Mouse (Mus musculus) E14TG2a.4 (cell line): ENCODE data around the gene 1700024P04Rik.

ENCODE experiments used
- CTCF ChIP-seq: conservative IDR thresholded peaks from 2 replicates; pipeline ENCODE4 v1.5.1; 2014; ENCODE audit warnings: low read length
- POU5F1 ChIP-seq: IDR thresholded peaks from 2 replicates; pipeline ENCODE4 v1.6.1; 2014; ENCODE audit warnings: low read length, borderline replicate concordance

GRCm38 (mm10) chr13:99031223-99032216, 47.2 kb upstream of the 1700024P04Rik start:
- TF ChIP-seq CTCF (no peak), POU5F1 (no peak)
